Mouse (Mus musculus): ENCODE data around the gene Gm17604. TPM values are rescaled to one million over a fixed set of nuclear protein-coding genes. Genes with fewer than 3 reads are reported as not detected.

The Gm17604 gene
- not detected for polyA plus RNA-seq (2017; shearing (Covaris generic))

DNA sequence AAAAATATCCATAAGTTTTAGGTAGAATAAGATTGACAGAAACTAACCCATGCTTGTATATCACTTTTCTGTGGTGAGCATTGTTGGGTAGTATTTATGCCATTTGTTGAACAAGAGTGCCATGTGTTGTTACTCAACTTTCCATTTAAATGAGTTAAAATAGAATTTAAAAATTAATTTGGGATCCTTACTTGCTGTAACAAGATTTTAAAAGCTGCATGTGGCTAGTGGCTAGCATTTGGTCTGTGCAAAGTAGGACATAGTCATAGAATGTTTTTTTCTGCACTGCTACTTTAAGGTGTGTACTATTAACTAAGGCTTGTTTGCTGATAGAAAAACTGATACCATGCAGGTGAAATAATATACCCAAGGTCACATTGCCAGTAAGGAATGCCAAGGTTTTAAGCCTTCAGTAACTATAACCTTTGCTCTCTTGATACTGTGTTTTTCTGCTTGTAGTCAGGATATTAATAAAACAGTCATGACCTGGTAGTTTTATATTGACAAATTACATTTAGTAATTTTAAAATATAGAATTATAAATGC lies at the start of gene Gm17604:
TSS of gene Gm17604 (minus strand) at position 51 of the 546 bp plus-strand sequence.

GRCm38 (mm10) chrX:164980193-164980775 lies 24.3 kb downstream of the Gm17604 start, which contains the start of the genes Mospd2 and Fancb:
Gene Mospd2 (minus strand): TSS chrX:164980375.
Gene Fancb (plus strand): TSS chrX:164980592.

Other genes with a start within 250 kb of the Gm17604 start
- 10.7 TPM for gene Mospd2, start 24.5 kb downstream of the Gm17604 start, polyA plus RNA-seq (2017; shearing (Covaris generic))
- 3.8 TPM for gene Fancb, start 24.2 kb downstream of the Gm17604 start, polyA plus RNA-seq (2017; shearing (Covaris generic))